Comparison of ENCODE assay signal across 9 mouse cellular contexts in the genomic region with DNA sequence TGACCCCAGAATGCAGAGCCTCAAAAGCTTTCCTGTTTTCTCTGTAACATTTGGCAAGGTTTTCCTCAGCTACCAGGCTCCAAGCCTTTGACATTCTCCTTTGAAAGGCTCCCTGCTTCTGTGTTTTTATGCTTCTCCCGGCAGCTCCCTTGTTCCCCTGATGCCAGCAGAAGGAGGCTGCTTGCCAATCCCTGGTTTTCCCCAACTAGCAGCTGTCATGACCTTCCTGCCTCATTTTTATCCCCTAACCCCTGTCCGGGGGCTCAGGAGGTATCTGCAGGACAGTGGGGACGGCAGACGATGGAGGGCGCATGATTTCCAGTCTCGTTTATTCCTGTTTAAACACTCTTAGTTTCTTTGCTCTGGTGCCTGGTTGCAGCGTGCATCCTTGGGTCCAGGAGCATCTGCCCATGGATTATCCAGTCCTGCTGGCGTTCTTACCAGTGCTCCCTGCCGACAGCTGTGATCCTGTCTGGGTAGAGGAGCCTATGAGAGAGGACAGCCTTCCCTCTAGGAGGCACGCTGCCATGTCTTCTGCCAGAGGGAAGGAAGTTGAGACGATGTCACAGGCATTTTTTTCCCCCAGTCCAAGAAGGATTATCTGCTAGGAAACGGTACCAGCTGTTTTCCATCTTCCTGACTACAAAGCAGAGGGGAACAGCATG.
A peak's percentile ranks its signal among the peaks of the same experiment; 100 is the strongest.
DNase-seq lines count a peak whose midpoint lies in the region; ATAC-seq and TF ChIP-seq lines count a peak whose summit lies in the region.
"Had no signal": no experiment of that assay in that cellular context is flagged by ENCODE, and none has a peak within 500 bp of the region (broad histone marks: within the 10 kb centered on the region; RNA-seq: fewer than 3 reads in every experiment).

No protein-coding gene starts in this region.

- whole genome bisulfite sequencing in hindbrain, embryonic 13.5 days = 29% methylated on average over 12 of the region's 12 CpGs
- WGBS in lung, embryonic 14.5 days = 15% methylated on average over 12 of the region's 12 CpGs

- H3K9me3 ChIP-seq in hindbrain, embryonic 13.5 days = no peaks in the 10 kb centered on the region; the same call in 1 of the 2 replicates
- no peaks in the 10 kb centered on the region for H3K9me3 ChIP-seq in lung, embryonic 14.5 days (ENCODE audit: low read depth, low read length)

- no peak for TF ChIP-seq CTCF in lung, embryonic 14.5 days (IDR thresholded peaks at IDR 0.05; ENCODE audit: low read depth)

- peaks cover 53% of the 10 kb centered on the region for H3K4me1 ChIP-seq in hindbrain, embryonic 13.5 days (replicated peaks)
- H3K4me1 ChIP-seq in lung, embryonic 14.5 days (ENCODE audit: insufficient read depth) = peaks cover 26% of the 10 kb centered on the region

- no peaks in the 10 kb centered on the region for H3K27me3 ChIP-seq in hindbrain, embryonic 13.5 days
- H3K27me3 ChIP-seq in lung, embryonic 14.5 days (ENCODE audit: insufficient read depth, low read length) = no peaks in the 10 kb centered on the region

- peak overlapping the region; percentile 98 for H3K27ac ChIP-seq in hindbrain, embryonic 13.5 days
- H3K27ac ChIP-seq in lung, embryonic 14.5 days (ENCODE audit: low read depth) = peak overlapping the region; percentile 98

- H3K4me3 ChIP-seq in hindbrain, embryonic 13.5 days = no peak overlapping the region
- no peak overlapping the region for H3K4me3 ChIP-seq in lung, embryonic 14.5 days (ENCODE audit: low read depth, low read length)
- H3K4me3 ChIP-seq: erythroblast, embryonic 14.5 days had no signal

- peak overlapping the region; percentile 66 for H3K9ac ChIP-seq in hindbrain, embryonic 13.5 days
- H3K9ac ChIP-seq in lung, embryonic 14.5 days = peak overlapping the region; percentile 23

- peaks cover 6% of the 10 kb centered on the region for H3K36me3 ChIP-seq in hindbrain, embryonic 13.5 days
- no peaks in the 10 kb centered on the region for H3K36me3 ChIP-seq in lung, embryonic 14.5 days (ENCODE audit: insufficient read depth)

- DNase-seq in adrenal gland, postnatal 10 days = peak; percentile 32
- no peak for DNase-seq in adrenal gland, postnatal 25 days
- peak; percentile 63 for DNase-seq in gastrocnemius, adult 18-20 months (ENCODE audit: low spot score)
- peak; percentile 67 to 77 for DNase-seq in layer of hippocampus, postnatal 10 days (ENCODE audit: low spot score in 2 of 2)
- DNase-seq in lung, embryonic 14.5 days = peak; percentile 96
- peak; percentile 18 for DNase-seq in ovary, postnatal 36 days (ENCODE audit: low spot score)
- DNase-seq in thymus, postnatal 10 days (ENCODE audit: low spot score in 2 of 2) = no peak

- H3K4me2 ChIP-seq in hindbrain, embryonic 13.5 days = peak overlapping the region; percentile 40
- peak overlapping the region; percentile 51 for H3K4me2 ChIP-seq in lung, embryonic 14.5 days

- peak; percentile 39; the same call in 1 of the 2 replicates for ATAC-seq in hindbrain, embryonic 13.5 days (ENCODE audit: low FRiP score)
- peak; percentile 96 for ATAC-seq in lung, embryonic 14.5 days (ENCODE audit: insufficient read depth)

Comparison
In these comparisons a context has a peak if more than half of its experiments do, and no peak if none do; other contexts are left out.
1. DNase-seq: peak in adrenal gland, postnatal 10 days (single experiment), gastrocnemius, adult 18-20 months (single experiment), layer of hippocampus, postnatal 10 days (2 of 2), lung, embryonic 14.5 days (single experiment) and ovary, postnatal 36 days (single experiment); none in adrenal gland, postnatal 25 days (single experiment) and thymus, postnatal 10 days (0 of 2).